Mouse (Mus musculus) retina, adult 2 months (tissue): ENCODE measurements around the gene Vps37d.

ENCODE experiments used
- DNase-seq: peaks from one replicate; pipeline ENCODE4 v3.0.0-alpha.2; 2012; ENCODE audit warnings: low read depth, low spot score

Vps37d gene

DNA sequence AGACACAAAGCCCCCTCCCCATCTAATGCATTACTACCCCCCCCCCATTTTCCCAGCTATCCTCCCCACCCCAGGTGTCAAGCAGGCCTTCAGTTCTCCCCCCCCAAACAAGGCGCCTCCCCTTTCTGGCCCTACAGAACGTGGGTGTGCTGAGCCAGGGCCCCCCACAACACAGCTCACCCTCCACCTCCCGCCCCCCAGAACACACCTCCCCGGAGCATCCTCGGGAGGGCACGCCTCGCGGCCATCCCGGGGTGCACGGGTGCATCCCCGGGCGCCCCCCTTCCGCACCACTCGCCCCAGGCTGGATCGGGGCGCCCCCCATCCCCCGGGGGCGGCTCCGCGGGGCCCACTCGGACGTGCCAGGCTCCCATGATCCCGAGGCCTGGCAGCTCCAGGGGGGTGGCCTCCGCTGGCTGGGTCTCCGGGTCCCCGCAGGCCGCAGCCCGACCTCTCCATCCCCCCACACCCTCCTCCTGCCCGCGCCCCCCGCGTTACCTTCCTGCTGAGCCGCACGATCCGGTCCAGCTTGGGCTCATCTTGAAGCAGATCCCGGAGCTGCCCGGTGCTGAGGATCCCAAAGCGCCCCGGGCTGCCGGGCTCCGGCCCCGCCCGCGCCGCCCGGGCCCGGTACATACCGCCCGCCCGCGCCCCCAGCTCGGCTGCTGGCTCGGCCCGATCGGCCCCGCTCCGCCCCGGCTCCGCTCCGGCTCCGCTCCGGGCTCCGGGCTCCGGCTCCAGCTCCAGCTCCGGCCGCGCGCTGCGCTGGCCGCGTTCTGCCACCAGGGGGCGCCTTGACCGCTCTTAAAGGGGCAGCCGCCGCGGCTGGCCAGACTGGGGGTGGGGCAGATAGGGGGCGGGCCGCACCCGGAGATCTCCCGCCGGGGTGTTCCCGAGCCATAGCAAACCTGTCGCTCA, at the start of gene Vps37d:
Gene Vps37d (minus strand): TSS at position 703 of the 918 bp plus-strand sequence.
- DNase-seq, result peak; percentile 73

DNA sequence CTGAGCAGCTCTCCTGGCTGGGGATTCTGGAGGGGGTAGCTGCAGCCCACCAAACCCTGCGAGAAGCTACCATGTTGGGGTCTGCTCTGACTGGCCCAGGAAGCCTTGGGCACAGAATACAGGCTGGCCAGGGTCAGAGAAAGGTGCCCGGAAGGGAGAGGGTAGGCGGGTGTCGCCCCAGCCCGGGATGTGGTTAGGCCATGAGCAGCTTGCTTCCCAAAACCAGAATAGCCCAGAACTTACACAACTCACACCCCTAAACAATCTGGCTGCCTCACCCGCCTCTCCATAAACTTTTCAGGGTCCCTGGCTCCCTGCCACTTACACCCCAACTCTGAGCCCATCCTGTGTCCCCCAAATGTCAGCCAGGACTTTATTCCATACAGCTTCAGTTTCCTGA, 49.6 kb upstream of the Vps37d start:
- no peak for DNase-seq

DNA sequence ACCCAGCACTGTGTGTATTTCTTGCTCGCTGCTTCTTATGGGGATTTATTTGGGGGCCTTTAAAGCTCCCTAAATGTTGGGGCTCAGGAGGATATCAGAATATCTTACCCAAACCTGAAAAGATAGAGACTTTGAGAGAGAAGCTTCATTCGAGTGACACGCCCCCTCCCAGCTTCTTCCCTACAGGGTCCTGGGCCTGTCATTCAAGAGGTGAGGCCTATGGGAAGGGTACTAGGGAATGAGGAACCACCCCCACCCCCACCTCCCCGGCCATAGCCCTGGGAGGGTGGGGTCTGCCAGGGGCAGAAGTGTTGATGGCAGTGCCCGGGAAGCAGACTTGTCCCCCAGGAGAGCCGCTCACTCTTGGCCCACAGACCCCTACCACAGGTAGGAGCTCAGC, 48.1 kb upstream of the Vps37d start:
- DNase-seq, result no peak

DNA sequence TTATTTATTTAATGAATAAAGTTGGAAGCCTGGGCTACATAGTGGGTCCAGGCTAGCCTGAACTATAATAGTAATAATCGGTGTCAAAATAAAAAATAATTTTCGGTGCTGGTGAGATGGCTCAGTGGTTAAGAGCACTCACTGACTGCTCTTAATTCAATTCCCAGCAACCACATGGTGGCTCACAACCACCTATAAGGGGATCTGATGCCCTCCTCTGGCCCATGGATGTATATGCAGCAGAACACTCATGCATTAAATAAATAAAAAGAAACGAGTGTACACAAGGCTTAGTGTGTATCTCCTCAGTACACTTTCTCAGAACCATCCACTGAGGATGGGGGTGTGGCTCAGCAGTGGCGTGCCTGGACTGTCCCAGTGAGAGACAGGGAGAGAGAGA, 42.7 kb upstream of the Vps37d start:
- no peak for DNase-seq

DNA sequence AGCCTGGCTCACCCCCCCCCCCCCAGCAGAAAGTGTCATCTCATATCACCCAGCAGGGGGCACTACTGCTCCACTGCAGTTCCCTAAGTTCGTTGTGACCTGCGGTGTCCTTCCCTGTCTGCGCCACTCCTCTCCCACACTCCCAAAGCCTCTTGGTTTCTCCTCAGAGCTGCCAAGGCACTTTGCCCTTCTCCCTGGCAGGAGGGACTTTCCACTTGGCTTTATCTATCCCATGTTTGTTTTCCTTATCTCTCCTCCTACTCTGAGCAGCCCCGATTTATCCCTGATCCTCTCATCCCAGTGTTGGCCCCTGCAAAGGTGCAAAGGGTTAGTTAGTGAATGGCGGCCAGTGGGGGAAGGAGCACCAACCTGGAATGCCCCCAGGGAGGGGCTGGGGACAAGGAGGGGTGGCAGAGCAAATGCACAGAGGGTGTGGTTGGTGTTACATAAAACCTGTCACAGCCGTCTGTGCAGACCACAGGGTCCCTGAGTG, 40.6 kb upstream of the Vps37d start:
- DNase-seq, result peak; percentile 43

DNA sequence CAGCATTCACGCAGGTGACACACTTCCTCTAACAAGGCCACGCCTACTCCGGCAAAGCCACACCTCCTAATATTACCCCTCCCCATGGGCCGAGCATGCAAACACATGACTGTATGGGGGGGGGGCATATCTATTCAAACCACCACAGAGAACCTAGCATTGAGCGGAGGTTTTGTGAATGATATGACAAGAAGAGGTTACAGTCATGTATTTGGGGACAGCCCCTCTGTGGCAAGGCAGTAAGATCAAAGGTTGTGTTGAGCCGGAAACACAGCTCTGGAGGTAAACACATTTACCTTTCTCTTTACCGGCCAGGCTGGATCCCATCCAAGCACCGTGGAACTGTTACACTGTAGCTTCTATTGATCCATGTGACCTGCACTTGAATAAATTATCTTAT, 37.2 kb upstream of the Vps37d start:
- no peak for DNase-seq

DNA sequence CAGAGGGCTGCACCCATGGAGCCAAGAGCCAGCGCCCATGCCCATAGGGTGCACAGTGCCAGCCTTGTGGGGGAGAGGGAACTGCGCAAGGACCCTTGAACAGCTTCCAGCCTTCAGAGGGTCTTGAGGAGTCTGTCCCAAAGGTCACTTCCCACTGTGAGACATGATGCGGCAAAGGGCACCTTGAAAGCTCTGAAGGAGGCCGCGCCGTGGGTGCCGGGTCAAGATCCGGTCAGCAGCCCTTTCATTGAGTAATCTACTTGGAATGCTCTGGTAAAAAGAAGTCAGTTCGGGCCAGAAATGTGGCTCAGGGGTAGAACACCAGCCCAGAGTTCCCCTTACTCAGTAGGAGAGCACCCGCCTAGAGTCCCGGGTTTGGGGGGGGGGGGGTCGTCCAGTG, 35.7 kb upstream of the Vps37d start:
- no peak for DNase-seq

DNA sequence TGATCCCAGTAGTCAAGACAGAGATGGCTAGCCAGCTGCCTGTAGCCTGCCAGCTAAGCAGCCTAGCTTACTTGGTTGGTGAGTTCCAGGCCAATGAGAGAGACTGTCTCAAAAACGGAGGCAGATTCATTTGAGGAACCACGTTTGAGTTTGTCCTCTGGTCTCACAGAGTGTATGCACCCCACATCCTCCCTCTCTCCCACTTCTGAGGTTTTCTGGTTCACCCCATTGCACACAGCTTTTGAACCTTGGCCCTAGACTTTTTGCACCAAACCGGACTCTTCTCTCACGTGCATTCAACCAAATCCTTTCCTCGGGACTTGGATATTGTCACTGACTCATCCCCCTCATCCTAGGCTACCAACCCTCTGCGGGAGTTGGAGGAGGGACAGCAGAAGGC, 31.9 kb upstream of the Vps37d start:
- no peak for DNase-seq

DNA sequence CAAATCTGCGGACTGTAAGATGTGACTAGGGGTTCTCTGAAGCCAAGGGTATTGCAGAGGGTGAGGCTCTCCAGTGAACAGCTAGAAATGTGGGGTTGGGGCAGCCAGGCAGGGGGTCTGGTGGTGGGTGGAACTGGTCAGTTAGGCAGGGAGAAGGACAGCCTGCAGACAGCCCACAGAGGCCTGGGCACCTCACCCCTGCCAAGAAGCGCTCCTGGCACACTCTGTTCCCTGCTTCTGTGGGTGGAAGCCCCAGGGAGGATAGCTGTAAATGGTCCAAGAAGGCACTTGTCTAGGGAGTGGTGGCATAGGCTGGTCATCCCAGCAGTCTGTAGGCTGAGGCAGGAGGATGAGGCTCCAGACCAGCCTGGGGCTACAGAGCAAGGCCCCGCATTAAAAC, 31.4 kb upstream of the Vps37d start:
- DNase-seq, result no peak

DNA sequence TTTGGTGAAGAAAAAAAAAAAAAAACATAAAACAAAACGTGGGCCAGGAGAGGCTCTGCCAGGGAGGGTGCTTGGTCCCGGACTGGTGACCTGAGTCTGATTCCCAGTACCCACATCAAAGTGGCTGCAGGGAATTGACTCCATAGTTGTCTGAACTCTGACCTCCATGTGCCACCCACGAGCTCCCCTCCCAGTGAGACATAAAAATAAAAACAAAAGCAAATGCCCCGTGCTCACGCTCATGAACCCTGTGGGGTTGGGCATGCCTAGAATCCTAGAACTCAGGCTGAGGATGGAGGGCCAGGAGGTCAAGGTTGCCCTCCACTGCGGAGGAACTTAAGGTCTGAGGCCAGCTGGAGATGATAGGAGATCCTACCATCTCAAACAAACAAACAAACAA, 31.0 kb upstream of the Vps37d start:
- no peak for DNase-seq

DNA sequence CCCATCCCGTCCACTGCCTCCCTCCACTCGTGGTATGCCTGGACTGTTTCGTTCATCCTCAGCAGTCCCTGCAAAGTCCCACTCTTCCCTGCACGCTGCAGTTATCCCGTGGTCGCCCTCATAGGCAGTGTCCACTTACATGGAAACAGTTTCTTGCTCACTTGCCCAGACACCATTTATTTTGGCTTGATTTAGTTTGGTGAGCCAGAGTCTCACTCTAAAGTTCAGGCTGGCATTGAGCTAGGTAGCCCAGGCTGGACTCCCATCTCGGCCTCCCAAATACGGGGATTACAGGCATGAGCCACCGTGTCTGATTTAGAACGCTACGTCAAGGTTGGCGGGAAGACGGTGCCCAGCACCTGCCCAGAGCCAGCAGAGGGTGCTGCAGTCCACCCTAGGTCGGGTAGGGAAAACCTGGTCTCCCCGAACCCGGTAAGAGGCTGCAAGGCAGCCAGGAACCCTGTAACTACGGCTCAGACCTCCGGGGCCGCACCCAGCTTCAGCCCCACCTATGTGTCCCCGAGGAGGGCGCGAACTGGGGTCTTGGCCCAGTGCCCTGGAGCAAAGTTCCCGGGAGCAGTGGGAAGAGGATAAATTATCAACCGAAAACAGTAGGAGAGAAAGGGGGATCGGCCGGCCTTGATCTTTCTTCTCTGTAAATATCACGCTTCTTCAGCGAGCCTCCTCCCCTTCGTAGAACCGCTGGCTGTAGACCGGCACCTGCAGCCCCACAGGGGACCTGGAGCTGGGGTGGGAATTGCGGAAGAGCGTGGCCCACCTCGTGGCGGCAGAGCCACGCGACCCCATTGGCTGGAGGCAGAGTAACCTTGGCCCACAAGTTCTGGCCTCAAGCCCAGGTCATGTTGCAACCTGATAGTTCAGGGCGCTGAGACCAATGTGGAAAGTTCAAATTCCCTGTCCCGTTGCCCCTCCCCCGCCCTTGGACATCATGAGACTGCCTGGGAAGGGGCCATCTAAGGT, 29.7 kb upstream of the Vps37d start:
- DNase-seq, result no peak

DNA sequence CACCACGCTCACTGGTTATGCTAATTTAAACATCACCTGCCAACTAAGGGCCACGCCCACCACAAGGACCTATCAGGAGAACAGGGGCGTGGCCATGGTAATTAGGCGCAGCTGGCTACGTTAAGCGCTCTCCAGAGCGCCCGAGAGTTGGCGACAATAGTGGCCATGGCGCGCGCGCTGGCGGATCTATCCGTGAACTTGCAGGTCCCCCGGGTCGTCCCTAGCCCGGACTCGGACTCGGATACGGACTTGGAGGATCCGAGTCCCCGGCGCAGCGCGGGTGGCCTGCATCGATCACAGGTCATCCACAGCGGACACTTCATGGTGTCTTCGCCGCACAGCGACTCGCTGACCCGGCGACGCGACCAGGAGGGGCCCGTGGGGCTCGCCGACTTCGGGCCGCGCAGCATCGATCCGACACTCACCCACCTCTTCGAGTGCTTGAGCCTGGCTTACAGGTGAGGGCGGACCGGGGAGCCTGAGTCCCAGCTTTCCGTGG, 28.7 kb upstream of the Vps37d start:
- no peak for DNase-seq

DNA sequence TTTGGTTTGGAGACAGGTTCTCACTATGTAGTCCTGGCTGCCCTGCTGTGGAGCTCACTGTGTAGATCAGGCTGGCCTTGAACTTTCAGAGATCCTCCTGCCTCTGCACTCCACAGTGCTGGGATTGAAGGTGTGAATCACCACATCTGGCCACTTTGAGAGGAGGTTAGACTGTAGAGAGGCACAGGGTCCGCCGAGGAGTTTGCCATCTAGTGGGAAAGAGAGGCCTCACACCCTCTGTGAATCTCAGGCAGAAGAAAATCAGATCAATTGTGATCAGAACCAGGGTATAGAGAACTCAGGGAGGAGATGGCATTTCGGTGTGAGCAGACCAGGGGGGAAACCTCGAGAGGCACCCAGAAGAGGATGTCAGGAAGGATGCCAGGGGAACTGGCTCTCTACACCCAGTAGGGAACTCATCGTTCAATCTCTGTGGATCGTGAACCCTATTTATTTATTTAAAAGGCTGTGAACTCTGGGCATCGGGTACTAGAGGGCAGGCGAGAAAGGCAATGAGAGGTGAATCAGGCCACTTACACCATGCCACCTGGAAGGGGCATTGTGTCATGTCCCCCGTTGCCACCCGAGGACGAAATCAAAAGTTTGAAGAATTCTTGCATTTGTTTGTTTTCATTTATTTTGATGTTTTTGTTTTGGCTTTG, 26.1 kb upstream of the Vps37d start:
- DNase-seq, result no peak

DNA sequence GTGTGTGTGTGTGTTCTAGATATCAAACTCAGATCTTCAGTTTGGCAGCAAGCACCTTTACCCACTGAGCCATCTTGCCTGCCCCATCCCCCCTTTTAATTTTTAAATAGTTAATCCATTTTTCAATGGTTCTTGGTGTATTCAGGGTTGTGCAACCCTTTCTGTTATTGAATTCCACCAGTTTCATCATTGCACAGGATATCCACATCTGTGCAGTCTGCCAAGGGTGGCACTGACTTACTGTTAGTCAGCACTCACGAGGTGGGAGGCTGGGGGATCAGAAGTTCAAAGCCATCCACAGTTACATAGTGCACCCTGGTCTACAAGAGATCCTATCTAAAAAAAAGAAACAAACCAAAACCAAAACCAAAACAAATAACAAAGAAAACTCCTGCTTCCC, 22.9 kb upstream of the Vps37d start:
- DNase-seq, result no peak

DNA sequence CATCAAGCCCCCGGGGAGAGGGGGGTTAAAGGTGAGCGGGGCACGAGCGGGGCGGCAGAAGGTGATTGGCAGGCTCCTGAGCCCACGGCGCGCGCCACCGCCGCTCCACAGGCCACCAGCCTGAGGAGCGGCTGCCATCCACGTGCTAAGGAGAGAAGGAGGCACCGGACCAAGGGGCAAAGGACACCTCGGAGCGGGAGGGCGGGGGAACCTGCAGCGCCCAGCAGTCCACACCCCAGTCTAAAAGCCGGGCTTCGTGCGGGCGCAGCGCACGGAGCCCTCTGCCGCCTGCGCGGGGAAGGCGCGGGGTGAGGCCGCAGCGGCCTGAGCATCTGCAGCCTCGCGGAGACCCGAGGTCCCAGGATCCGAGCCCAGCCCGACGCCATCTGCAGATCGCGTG, 11.6 kb upstream of the Vps37d start, which contains the start of gene Mlxipl:
Gene Mlxipl (plus strand): TSS at position 238 of the 400 bp plus-strand sequence.
- DNase-seq, result no peak

DNA sequence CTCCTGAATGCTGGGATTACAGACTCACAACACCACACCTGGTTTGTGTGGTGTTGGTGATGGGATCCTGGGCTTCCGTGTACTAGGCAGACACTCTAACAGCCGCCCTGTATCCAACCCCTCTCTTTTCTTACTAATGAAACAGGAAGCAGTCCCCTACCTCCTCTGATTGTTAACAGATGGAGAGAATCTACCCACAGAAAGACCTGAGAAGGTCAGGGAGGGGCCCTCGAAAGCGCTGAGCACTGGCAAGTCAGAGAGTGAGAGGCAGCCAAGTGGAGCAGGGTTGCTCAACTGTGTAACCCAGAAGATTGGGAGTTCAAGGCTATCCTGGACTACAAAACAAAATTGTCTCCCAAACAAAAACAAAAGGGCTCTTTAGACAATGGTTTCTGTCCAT, 8.8 kb upstream of the Vps37d start:
- no peak for DNase-seq

DNA sequence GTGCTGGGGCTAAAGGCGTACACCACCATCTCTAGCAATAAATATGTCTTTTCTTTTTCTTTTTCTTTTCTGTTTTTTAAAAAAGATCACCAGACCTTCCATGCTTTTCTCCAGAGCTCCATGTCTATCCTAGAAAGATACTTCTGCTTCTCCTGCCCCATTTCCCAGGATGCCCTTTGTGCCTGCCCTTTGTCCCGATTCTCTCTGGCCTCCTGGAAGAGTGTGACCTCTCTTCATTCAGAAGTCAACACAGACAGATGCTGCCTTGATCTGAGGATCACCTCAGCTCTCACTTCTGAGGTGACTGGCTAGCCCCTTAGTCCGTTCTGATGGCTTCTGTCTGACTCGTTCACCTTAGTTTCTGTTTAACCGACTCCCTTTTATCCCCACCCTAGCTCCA, 2.5 kb upstream of the Vps37d start:
- no peak for DNase-seq

DNA sequence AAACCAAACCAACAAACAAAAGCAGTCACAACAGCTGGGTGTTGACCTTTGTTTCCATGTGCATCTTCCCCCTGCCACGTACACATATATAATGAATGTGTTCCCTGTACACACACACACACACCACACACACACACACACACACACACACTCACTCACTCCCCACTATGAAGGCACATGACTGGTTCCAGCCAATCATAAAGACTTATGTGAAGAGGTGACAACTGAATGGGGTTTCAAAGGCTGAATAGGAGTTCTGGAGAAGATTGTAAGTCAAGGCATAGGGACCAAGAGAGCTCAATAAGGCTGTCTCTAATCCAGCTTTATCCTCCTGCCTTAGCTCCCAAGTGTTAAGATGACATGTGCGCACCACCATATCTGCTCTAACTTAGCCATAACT, 1.5 kb upstream of the Vps37d start:
- no peak for DNase-seq

DNA sequence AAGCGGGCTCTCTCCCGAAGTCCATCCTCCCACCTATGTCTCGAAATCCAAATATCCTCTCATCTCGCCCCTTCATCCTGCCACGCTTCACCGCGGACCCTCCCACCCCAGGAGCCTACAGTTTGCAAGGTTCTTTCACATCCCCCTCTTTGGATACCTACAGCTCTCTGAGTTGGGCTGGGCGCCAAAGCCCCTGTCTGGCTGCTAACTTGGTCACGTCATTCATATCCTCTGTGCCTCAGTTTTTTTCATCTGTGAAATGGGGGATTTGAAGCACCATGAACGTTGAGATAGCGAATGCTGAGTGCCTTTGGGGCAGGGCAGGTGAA, 380 bp upstream of the Vps37d start:
- no peak for DNase-seq

DNA sequence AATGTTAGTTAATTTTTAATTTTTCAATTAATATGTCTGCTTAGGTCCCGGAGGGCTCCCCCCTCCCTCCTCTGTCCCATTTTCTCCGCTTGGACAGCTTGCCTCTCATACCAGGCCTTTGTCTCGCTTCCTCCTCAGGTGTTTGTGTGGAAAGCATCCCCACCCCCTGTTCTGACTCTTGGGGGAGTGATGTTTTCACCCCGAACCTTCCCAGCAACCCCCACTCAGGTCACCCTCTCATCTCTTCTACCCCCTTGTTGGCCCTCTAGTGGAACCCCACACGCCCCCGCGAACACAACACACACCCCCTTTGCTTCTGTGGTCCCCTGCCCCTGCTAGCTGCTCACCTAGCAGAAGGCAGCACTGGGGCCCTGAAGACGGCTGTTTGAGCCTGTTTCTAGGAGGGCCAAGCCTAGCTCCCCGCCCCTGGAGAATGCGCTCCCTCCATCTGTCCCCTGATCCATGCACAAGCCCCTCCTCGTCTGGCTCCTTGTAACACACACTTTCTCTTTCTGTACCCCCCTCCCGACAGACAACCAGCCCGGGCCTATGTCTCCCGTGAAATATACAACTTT, 1.0 kb downstream of the Vps37d start:
- DNase-seq, result no peak

DNA sequence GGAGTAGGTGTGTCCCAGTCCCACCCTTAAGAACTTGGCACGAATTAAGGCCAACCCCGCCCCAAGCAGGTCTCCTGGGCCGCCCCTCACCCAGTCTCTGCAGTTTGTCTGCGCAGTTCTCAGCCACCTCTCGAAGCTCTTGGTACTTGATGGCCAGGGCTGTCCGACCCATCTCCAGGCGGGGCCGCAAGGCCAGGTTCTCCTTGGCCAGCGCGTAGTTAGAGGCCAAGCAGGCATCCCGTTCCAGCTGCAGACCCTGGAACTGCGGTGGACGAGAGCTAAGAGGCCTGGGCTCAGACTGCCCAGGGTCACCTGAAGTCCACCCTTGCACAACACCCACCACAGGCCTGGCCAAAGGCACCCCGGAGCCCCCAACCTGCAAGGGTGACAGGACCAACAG, 1.7 kb downstream of the Vps37d start:
- DNase-seq, result no peak
